Mouse (Mus musculus) embryonic facial prominence, embryonic 12.5 days (tissue): ENCODE data around the gene Guk1. TPM values are rescaled to one million over a fixed set of nuclear protein-coding genes. Genes with fewer than 3 reads are reported as not detected.

Experiments
- ATAC-seq: fragments of 200-750 bp; cut with Nextera tagmentation; 2 replicates; pipeline ENCODE4 v1.8.0; 2017; ENCODE audit not compliant: insufficient number of reproducible peaks, insufficient read depth, low FRiP score, low TSS enrichment
- H3K27ac ChIP-seq: fragments of 300-500 bp; sonication (generic); 2 replicates; pipeline ENCODE4 v1.5.1; 2016; ENCODE audit warnings: mild to moderate bottlenecking
- H3K27me3 ChIP-seq: fragments of 300-500 bp; sonication (generic); 2 replicates; pipeline ENCODE4 v1.6.1; 2016; ENCODE audit warnings: mild to moderate bottlenecking, moderate library complexity
- H3K36me3 ChIP-seq: fragments of 300-500 bp; sonication (generic); 2 replicates; pipeline ENCODE4 v1.6.1; 2016; ENCODE audit warnings: mild to moderate bottlenecking
- H3K4me1 ChIP-seq: fragments of 300-500 bp; sonication (generic); 2 replicates; pipeline ENCODE4 v1.6.1; 2016
- H3K4me2 ChIP-seq: fragments of 300-500 bp; sonication (generic); replicated peaks from 2 replicates; pipeline ENCODE4 v1.6.1; 2016; ENCODE audit warnings: mild to moderate bottlenecking, moderate library complexity
- H3K4me3 ChIP-seq: fragments of 300-500 bp; sonication (generic); 2 replicates; pipeline ENCODE4 v1.5.1; 2016; ENCODE audit warnings: mild to moderate bottlenecking
- H3K9ac ChIP-seq: fragments of 300-500 bp; sonication (generic); 2 replicates; pipeline ENCODE4 v1.6.1; 2016; ENCODE audit warnings: mild to moderate bottlenecking, moderate library complexity
- H3K9me3 ChIP-seq: fragments of 300-500 bp; sonication (generic); 2 replicates; pipeline ENCODE4 v1.6.1; 2016; ENCODE audit warnings: mild to moderate bottlenecking, moderate library complexity
- WGBS: fragments of 180-500 bp; shearing (Covaris S2); methylation state at CpG from one replicate; pipeline ENCODE4 v1.1.7; 2016; 5-methylcytosine and 5-hydroxymethylcytosine counted together
- polyA plus RNA-seq: library from polyadenylated mRNA; unstranded; fragments of >200 nt; fragmentation: Nextera tagmentation; extraction: Ambion mirVana; gene quantifications from 2 replicates; pipeline ENCODE4 v1.2.1, GENCODE M21; 2016

Gene Guk1
- polyA plus RNA-seq, 1 experiment from 2014 or later = 125 TPM

DNA sequence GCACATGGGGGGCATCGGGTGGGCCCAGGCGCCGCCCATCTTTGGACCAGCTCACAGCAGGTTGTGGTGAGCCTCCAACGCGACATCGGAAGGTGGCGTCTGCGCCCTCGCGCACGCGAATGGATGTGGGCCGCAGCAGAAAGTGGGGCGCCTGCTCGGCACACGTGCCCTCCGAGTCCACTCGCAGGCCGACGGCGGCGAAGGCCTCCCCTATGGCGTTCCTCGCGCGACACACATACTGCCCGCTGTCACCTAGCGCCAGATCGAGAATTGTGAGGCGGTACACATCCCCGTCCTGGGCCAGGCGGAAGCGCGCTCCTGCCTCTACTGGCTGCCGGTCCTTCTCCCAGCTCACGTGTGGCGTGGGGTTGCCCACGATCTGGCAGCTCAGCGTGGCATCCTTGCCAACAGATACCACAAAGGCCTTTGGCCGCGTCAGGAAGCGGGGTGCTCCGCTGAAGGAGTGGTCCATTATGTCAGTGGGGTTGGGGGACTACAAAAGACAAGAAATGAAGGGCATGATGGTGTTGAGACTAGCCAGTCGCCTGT, 56.0 kb downstream of the Guk1 start, which contains the start of gene Obscn:
Gene Obscn (minus strand): TSS at position 499 of the 549 bp plus-strand sequence.
- peak within 1 kb of the TSS; percentile 23 for H3K4me3 ChIP-seq
- peaks cover 9% of the 10 kb centered on the region for H3K4me1 ChIP-seq
- WGBS = 15% methylated on average over 44 of the region's 44 CpGs
- H3K36me3 ChIP-seq = no peaks in the 10 kb centered on the region
- H3K9me3 ChIP-seq = no peaks in the 10 kb centered on the region
- ATAC-seq = no peak
- peaks cover 85% of the 10 kb centered on the region for H3K27me3 ChIP-seq
- peak within 1 kb of the TSS; percentile 44 for H3K4me2 ChIP-seq
- no peak within 1 kb of the TSS for H3K27ac ChIP-seq
- no peak within 1 kb of the TSS for H3K9ac ChIP-seq

DNA sequence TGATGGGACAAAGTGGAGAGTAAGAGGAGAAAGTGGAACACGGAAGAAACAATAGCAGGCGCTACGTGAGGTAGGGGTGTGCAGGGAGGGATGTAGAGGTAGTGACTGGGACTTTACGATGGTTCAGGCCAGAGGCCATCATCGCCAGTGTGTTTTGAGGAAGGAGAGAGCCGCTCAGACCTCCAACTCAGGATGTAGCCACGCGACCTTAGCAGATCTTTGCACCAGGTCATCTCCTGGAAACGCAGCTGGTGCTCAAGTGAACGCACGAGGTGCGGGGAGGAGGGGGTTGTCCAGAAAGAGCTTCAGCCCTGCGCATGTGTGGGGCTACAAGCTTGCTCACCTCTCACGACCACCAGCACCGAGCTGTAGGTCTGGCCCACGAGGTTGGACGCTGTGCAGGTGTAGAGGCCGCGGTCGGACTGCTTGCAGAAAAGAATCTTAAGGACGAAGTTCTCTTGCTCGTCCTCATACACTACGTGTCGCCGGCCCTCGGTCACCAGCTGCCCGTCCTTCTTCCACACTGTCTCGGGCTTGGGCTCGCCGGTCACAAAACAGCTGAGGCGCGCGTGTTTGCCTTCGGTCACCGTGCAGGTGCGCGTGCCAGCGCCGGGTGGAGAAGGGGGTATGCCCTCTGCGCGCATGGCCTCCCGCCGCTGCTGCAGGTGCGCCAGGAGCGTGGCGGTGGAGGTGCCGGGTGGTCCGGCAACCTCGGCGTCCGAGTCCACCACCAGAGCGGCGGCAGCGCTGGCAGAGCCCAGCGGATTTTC, 56.8 kb downstream of the Guk1 start:
- WGBS = 6% methylated on average over 55 of the region's 55 CpGs
- Histone ChIP-seq H3K4me1 (peaks cover 9% of the 10 kb centered on the region), H3K9me3 (no peaks in the 10 kb centered on the region), H3K27me3 (peaks cover 83% of the 10 kb centered on the region), H3K9ac (no peak overlapping the region), H3K36me3 (no peaks in the 10 kb centered on the region), H3K27ac (no peak overlapping the region), H3K4me3 (peak overlapping the region; percentile 23), H3K4me2 (peak overlapping the region; percentile 44)
- ATAC-seq = no peak

DNA sequence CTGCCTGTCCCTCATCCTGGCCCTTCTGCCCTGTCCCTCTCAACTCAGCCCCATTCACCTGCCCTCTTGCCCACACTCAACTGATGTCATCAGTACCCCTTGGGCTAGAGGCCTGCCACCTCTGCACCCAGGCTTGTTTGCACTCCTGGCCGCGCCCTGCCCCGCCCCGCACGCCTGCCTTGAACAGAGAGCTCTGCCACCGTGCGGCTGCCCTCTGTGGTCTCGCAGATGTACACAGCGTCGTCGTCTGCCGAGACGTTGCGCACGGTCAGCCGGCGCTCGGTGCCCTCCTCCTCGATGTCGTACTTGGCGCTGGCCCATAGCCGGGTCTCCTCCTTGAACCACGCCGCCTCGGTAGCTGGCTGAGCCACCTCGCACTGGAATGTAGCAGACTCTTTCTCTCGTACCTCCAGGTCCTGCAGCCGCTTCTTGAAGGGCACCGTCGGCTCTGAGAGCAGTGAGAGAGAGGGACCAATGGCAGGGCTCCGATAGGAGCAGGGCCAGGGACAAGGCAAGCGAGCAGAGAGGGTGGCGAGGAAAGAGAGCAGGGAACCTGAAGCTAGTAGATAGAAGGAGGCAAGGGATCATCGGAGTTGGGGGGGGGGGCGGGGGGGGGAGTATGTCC, 57.5 kb downstream of the Guk1 start:
- Histone ChIP-seq H3K36me3 (no peaks in the 10 kb centered on the region), H3K4me1 (peaks cover 9% of the 10 kb centered on the region), H3K27me3 (peaks cover 82% of the 10 kb centered on the region), H3K9me3 (no peaks in the 10 kb centered on the region), H3K9ac (no peak overlapping the region), H3K4me2 (peak overlapping the region; percentile 44; the same call in 1 of the 2 replicates), H3K27ac (no peak overlapping the region), H3K4me3 (0 out of 2 replicates have a peak overlapping the region, but pooled peaks have one; percentile 23)
- 4% methylated on average over 34 of the region's 35 CpGs for WGBS
- no peak for ATAC-seq

Other genes with a start within 250 kb of the Guk1 start
- gene Hist3h2ba, start 243.3 kb downstream of the Guk1 start, polyA plus RNA-seq = 52.7 and 70.4 TPM in 2 replicates
- 36.3 and 40.0 TPM in 2 replicates for gene Hist3h2a, start 237.5 kb downstream of the Guk1 start, polyA plus RNA-seq
- gene Trim17, start 237.5 kb downstream of the Guk1 start, polyA plus RNA-seq = 0.51 and 0.55 TPM in 2 replicates
- gene Trim11, start 214.1 kb downstream of the Guk1 start, polyA plus RNA-seq = 22.7 and 23.3 TPM in 2 replicates
- gene Obscn, start 55.8 kb downstream of the Guk1 start, polyA plus RNA-seq = 0.28 and 0.69 TPM in 2 replicates
- gene Iba57, start 28.5 kb downstream of the Guk1 start, polyA plus RNA-seq = 3.8 TPM in 2 replicates
- 0.50 and 1.00 TPM in 2 replicates for gene Gjc2, start 9.0 kb downstream of the Guk1 start, polyA plus RNA-seq
- 90.9 and 98.5 TPM in 2 replicates for gene Mrpl55, start 10.3 kb upstream of the Guk1 start, polyA plus RNA-seq
- 36.2 and 40.5 TPM in 2 replicates for gene 2310033P09Rik, start 16.1 kb upstream of the Guk1 start, polyA plus RNA-seq
- 637 TPM in 2 replicates for gene Arf1, start 36.1 kb upstream of the Guk1 start, polyA plus RNA-seq
- gene Wnt3a, start 98.5 kb upstream of the Guk1 start, polyA plus RNA-seq = 1.8 and 2.6 TPM in 2 replicates
- gene Wnt9a, start 114.7 kb upstream of the Guk1 start, polyA plus RNA-seq = 5.9 and 7.1 TPM in 2 replicates
- not detected in 2 replicates for gene Prss38, start 183.4 kb upstream of the Guk1 start, polyA plus RNA-seq